In the genomic region with DNA sequence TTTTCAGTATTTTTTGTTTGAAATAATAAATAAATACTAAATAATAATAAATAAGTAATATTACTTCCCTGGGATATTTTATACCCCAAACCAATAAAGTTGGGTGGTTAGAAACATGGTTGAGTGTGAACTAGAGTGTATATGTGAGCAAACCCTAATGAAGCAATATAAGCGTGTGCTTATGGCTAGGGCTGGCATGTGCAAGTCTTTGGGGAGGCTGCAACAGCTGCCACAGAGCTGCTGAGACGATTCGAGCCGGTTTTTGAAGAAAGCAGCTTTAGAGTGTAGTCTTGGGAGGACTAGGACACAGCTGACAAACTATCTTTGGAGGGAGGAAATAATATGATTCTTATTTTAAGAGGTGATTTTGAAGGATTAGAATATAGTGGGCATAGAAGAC, we compare ENCODE assay signal across 20 mouse cellular contexts. TPM values are rescaled to one million over a fixed set of nuclear protein-coding genes. Genes with fewer than 3 reads are reported as not detected.
"Had no signal": no experiment of that assay in that cellular context is flagged by ENCODE, and none has a peak within 500 bp of the region (broad histone marks: within the 10 kb centered on the region; RNA-seq: fewer than 3 reads in every experiment).

No protein-coding gene starts in this region.

- ATAC-seq: inflammation-experienced regulatory T-cells, adult 6 months; intestine, embryonic 15.5 days; intestine, postnatal 0 days had no signal

- H3K4me3 ChIP-seq: gastrocnemius, adult 2 months; heart, embryonic 10.5 days; heart, embryonic 12.5 days; hindbrain, embryonic 13.5 days; hindbrain, embryonic 15.5 days; intestine, embryonic 15.5 days; left cerebral cortex, adult 2 months; limb, embryonic 13.5 days; liver, embryonic 13.5 days had no signal

- H3K9ac ChIP-seq: heart, embryonic 12.5 days; hindbrain, embryonic 13.5 days; hindbrain, embryonic 15.5 days; intestine, embryonic 15.5 days; limb, embryonic 13.5 days; liver, embryonic 13.5 days had no signal

- H3K27ac ChIP-seq: gastrocnemius, adult 2 months; heart, embryonic 10.5 days; hindbrain, embryonic 13.5 days; hindbrain, embryonic 15.5 days; intestine, embryonic 15.5 days; left cerebral cortex, adult 2 months; limb, embryonic 13.5 days; liver, embryonic 13.5 days had no signal

- H3K27me3 ChIP-seq: heart, embryonic 12.5 days; hindbrain, embryonic 13.5 days; hindbrain, embryonic 15.5 days; intestine, embryonic 15.5 days; limb, embryonic 13.5 days; liver, embryonic 13.5 days had no signal

- H3K9me3 ChIP-seq: heart, embryonic 10.5 days; heart, embryonic 12.5 days; hindbrain, embryonic 13.5 days; hindbrain, embryonic 15.5 days; intestine, embryonic 15.5 days; limb, embryonic 13.5 days; liver, embryonic 13.5 days had no signal

- H3K4me1 ChIP-seq: heart, embryonic 10.5 days; heart, embryonic 12.5 days; hindbrain, embryonic 13.5 days; hindbrain, embryonic 15.5 days; intestine, embryonic 15.5 days; limb, embryonic 13.5 days; liver, embryonic 13.5 days had no signal

- H3K4me2 ChIP-seq: heart, embryonic 12.5 days; hindbrain, embryonic 13.5 days; hindbrain, embryonic 15.5 days; intestine, embryonic 15.5 days; limb, embryonic 13.5 days; liver, embryonic 11.5 days; liver, embryonic 13.5 days had no signal

- DNase-seq: gastrocnemius, adult 2 months; gastrocnemius, postnatal 10 days; gastrocnemius, postnatal 25 days; heart, postnatal 4 days; kidney, adult 18-20 months; kidney, adult 8-10 months; kidney, postnatal 25 days; kidney, postnatal 4 days; liver; liver, embryonic 13.5 days had no signal

RNA-seq across cellular contexts. Expression of a gene that starts 14.1 kb away (rescaled TPM):
- total RNA-seq: left cerebral cortex, adult 2 months had no signal
